15 mouse cellular contexts compared by ENCODE assay signal in the genomic region with DNA sequence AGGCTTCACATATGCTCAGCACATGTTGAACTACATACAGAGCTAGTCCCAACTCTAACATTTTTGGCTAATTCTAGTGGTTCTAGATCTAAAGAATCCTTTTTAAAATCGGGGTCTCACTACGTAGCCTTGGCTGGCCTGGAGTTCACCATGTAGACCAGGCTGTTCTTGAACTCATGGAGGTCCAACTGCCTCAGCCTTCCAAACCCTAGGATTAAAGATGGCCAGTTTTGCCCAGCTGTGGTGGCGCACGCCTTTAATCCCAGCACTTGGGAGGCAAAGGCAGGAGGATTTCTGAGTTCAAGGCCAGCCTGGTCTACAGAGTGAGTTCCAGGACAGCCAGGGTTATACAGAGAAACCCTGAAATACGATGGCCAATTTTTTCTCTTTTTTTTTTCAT. TPM values are rescaled to one million over a fixed set of nuclear protein-coding genes. Genes with fewer than 3 reads are reported as not detected.
DNase-seq lines count a peak whose midpoint lies in the region; ATAC-seq and TF ChIP-seq lines count a peak whose summit lies in the region.
"Not testable (repeated sequence)": the region's sequence is repeated elsewhere in the genome, so short reads cannot be mapped to it uniquely, and the experiment has no call there.
"Had no signal": no experiment of that assay in that cellular context is flagged by ENCODE, and none has a peak within 500 bp of the region (broad histone marks: within the 10 kb centered on the region; RNA-seq: fewer than 3 reads in every experiment).

No protein-coding gene starts in this region.

- H3K4me2 ChIP-seq in embryonic facial prominence, embryonic 12.5 days (replicated peaks) = peak overlapping the region; percentile 73; the same call in 1 of the 2 replicates
- peak overlapping the region; percentile 67 for H3K4me2 ChIP-seq in forebrain, postnatal 0 days (ENCODE audit: low read depth)
- peak overlapping the region; percentile 61 for H3K4me2 ChIP-seq in hindbrain, embryonic 15.5 days
- peak overlapping the region; percentile 91 for H3K4me2 ChIP-seq in liver, embryonic 16.5 days (ENCODE audit: low read depth, low read length)
- H3K4me2 ChIP-seq in midbrain, embryonic 14.5 days (ENCODE audit: low read length) = peak overlapping the region; percentile 68
- H3K4me2 ChIP-seq in neural tube, embryonic 15.5 days = peak overlapping the region; percentile 68

- H3K4me1 ChIP-seq in embryonic facial prominence, embryonic 12.5 days; forebrain, postnatal 0 days (ENCODE audit: insufficient read depth): not testable (repeated sequence)
- H3K4me1 ChIP-seq in hindbrain, embryonic 15.5 days (replicated peaks) = peaks cover 23% of the 10 kb centered on the region
- peaks cover 15% of the 10 kb centered on the region for H3K4me1 ChIP-seq in liver, embryonic 16.5 days (ENCODE audit: control insufficient read depth, low read depth, low read length)
- H3K4me1 ChIP-seq in midbrain, embryonic 14.5 days (ENCODE audit: control insufficient read depth, insufficient read depth, low read length) = peaks cover 12% of the 10 kb centered on the region
- peaks cover 23% of the 10 kb centered on the region for H3K4me1 ChIP-seq in neural tube, embryonic 15.5 days

- ATAC-seq in embryonic facial prominence, embryonic 12.5 days (ENCODE audit: insufficient number of reproducible peaks, insufficient read depth, low FRiP score, low TSS enrichment); forebrain, postnatal 0 days; hindbrain, embryonic 15.5 days (ENCODE audit: low FRiP score, low read depth); liver, embryonic 16.5 days (ENCODE audit: low read depth); midbrain, embryonic 14.5 days (ENCODE audit: low FRiP score, low TSS enrichment); neural tube, embryonic 15.5 days (ENCODE audit: low FRiP score): not testable (repeated sequence)

- 90% methylated on average over 5 of the region's 5 CpGs for WGBS in embryonic facial prominence, embryonic 12.5 days
- WGBS in forebrain, postnatal 0 days = 90% methylated on average over 5 of the region's 5 CpGs
- WGBS in hindbrain, embryonic 15.5 days = 97% methylated on average over 5 of the region's 5 CpGs
- 77% methylated on average over 5 of the region's 5 CpGs for WGBS in liver, embryonic 16.5 days (ENCODE audit: insufficient replicate concordance)
- 95% methylated on average over 5 of the region's 5 CpGs for WGBS in midbrain, embryonic 14.5 days
- WGBS in neural tube, embryonic 15.5 days = 94% methylated on average over 5 of the region's 5 CpGs

- not testable (repeated sequence) for H3K9me3 ChIP-seq in embryonic facial prominence, embryonic 12.5 days; forebrain, postnatal 0 days (ENCODE audit: low read length); hindbrain, embryonic 15.5 days; liver, embryonic 16.5 days (replicated peaks; ENCODE audit: control insufficient read depth, low read length); midbrain, embryonic 14.5 days (ENCODE audit: control insufficient read depth, low read length); neural tube, embryonic 15.5 days (replicated peaks)

- not testable (repeated sequence) for H3K27ac ChIP-seq in embryonic facial prominence, embryonic 12.5 days; forebrain, postnatal 0 days (ENCODE audit: low read depth, low read length); hindbrain, embryonic 15.5 days (replicated peaks); left cerebral cortex, adult 2 months; liver, embryonic 16.5 days (ENCODE audit: low read length); midbrain, embryonic 14.5 days (replicated peaks; ENCODE audit: low read depth, low read length); neural tube, embryonic 15.5 days (replicated peaks)

- not testable (repeated sequence) for H3K36me3 ChIP-seq in embryonic facial prominence, embryonic 12.5 days; forebrain, postnatal 0 days (ENCODE audit: insufficient read depth); hindbrain, embryonic 15.5 days; liver, embryonic 16.5 days (ENCODE audit: control insufficient read depth, insufficient read depth); midbrain, embryonic 14.5 days (ENCODE audit: control insufficient read depth, insufficient read depth, low read length); neural tube, embryonic 15.5 days

- H3K9ac ChIP-seq in embryonic facial prominence, embryonic 12.5 days; forebrain, postnatal 0 days; hindbrain, embryonic 15.5 days; liver, embryonic 16.5 days (ENCODE audit: low read depth, low read length); midbrain, embryonic 14.5 days (replicated peaks; ENCODE audit: low read length); neural tube, embryonic 15.5 days (replicated peaks): not testable (repeated sequence)

- not testable (repeated sequence) for DNase-seq in forebrain, postnatal 0 days; left cerebral cortex, adult 2 months (ENCODE audit: extremely low spot score in 1 of 2, low spot score in 2 of 2); midbrain, embryonic 14.5 days

- not testable (repeated sequence) for H3K4me3 ChIP-seq in embryonic facial prominence, embryonic 12.5 days; liver, embryonic 16.5 days (ENCODE audit: low read depth, low read length); midbrain, embryonic 14.5 days (replicated peaks; ENCODE audit: low read depth, low read length)
- H3K4me3 ChIP-seq in forebrain, postnatal 0 days (ENCODE audit: low read depth, low read length) = peak overlapping the region; percentile 87; the same call in 1 of the 2 replicates
- H3K4me3 ChIP-seq in hindbrain, embryonic 15.5 days = peak overlapping the region; percentile 79
- H3K4me3 ChIP-seq in left cerebral cortex, adult 2 months = peak overlapping the region; percentile 71
- H3K4me3 ChIP-seq in neural tube, embryonic 15.5 days (replicated peaks) = peak overlapping the region; percentile 67; the same call in 1 of the 2 replicates

- TF ChIP-seq CTCF in forebrain, postnatal 0 days (IDR thresholded peaks at IDR 0.05; ENCODE audit: low read depth); left cerebral cortex, adult 2 months (IDR thresholded peaks at IDR 0.05): not testable (repeated sequence)

- intact Hi-C loops in left cerebral cortex, adult 2 months (cut with DNase I) = not testable (repeated sequence)

- not testable (repeated sequence) for H3K27me3 ChIP-seq in embryonic facial prominence, embryonic 12.5 days; forebrain, postnatal 0 days (ENCODE audit: insufficient read depth, low read length); hindbrain, embryonic 15.5 days; liver, embryonic 16.5 days (ENCODE audit: control insufficient read depth, insufficient read depth, low read depth, low read length); midbrain, embryonic 14.5 days (ENCODE audit: control insufficient read depth, insufficient read depth, low read length); neural tube, embryonic 15.5 days (replicated peaks)

RNA-seq across cellular contexts. Expression of a gene that starts 1.6 kb away (rescaled TPM):
- polyA plus RNA-seq in embryonic facial prominence, embryonic 12.5 days (2016; fragmentation: Nextera tagmentation; extraction: Ambion mirVana) = 19.3 and 21.4 TPM in 2 replicates
- total RNA-seq in forebrain, postnatal 0 days (2014; rRNA removed) = 53.2 and 58.1 TPM in 2 replicates
- polyA plus RNA-seq in forebrain, postnatal 0 days (2015; fragmentation: Nextera tagmentation; extraction: Ambion mirVana) = 21.6 and 28.1 TPM in 2 replicates
- polyA plus RNA-seq in hindbrain, embryonic 15.5 days (2015; fragmentation: Nextera tagmentation; extraction: Ambion mirVana) = 28.6 and 30.6 TPM in 2 replicates
- total RNA-seq in left cerebral cortex, adult 2 months (2021) = 100 to 1,000 TPM; 165 to 181 TPM
- 4.5 and 4.8 TPM in 2 replicates for polyA plus RNA-seq in liver, embryonic 16.5 days (2015; fragmentation: Nextera tagmentation; extraction: Ambion mirVana)
- 22.7 and 23.2 TPM in 2 replicates for polyA plus RNA-seq in midbrain, embryonic 14.5 days (2014; fragmentation: Nextera tagmentation; extraction: Ambion mirVana)
- 28.2 and 31.2 TPM in 2 replicates for polyA plus RNA-seq in neural tube, embryonic 15.5 days (2015; fragmentation: Nextera tagmentation; extraction: Ambion mirVana)

RNA-seq across cellular contexts. Expression of a gene that starts 22.5 kb away (rescaled TPM):
- polyA plus RNA-seq in embryonic facial prominence, embryonic 12.5 days (2016; fragmentation: Nextera tagmentation; extraction: Ambion mirVana) = not detected in 2 replicates
- not detected in 2 replicates for total RNA-seq in forebrain, postnatal 0 days (2014; rRNA removed)
- polyA plus RNA-seq in forebrain, postnatal 0 days (2015; fragmentation: Nextera tagmentation; extraction: Ambion mirVana) = not detected in 2 replicates
- not detected in 2 replicates for polyA plus RNA-seq in hindbrain, embryonic 15.5 days (2015; fragmentation: Nextera tagmentation; extraction: Ambion mirVana)
- total RNA-seq in left cerebral cortex, adult 2 months (2021) = not detected
- not detected in 2 replicates for polyA plus RNA-seq in liver, embryonic 16.5 days (2015; fragmentation: Nextera tagmentation; extraction: Ambion mirVana)
- polyA plus RNA-seq in midbrain, embryonic 14.5 days (2014; fragmentation: Nextera tagmentation; extraction: Ambion mirVana) = not detected in 2 replicates
- not detected in 2 replicates for polyA plus RNA-seq in neural tube, embryonic 15.5 days (2015; fragmentation: Nextera tagmentation; extraction: Ambion mirVana)
- total RNA-seq: adrenal gland, adult 8-10 months; gastrocnemius, postnatal 14 days; heart, postnatal 4 days; layer of hippocampus, postnatal 10 days; left cerebral cortex, postnatal 14 days; megakaryocyte progenitor cell, adult 5-6 weeks had no signal
- polyA plus RNA-seq: brain, embryonic 14.5 days; urinary bladder, adult 2 months had no signal

RNA-seq across cellular contexts. Expression of a gene that starts 31.0 kb away (rescaled TPM):
- polyA plus RNA-seq in embryonic facial prominence, embryonic 12.5 days (2016; fragmentation: Nextera tagmentation; extraction: Ambion mirVana) = 14.4 and 15.5 TPM in 2 replicates
- total RNA-seq in forebrain, postnatal 0 days (2014; rRNA removed) = 24.0 and 30.0 TPM in 2 replicates
- polyA plus RNA-seq in forebrain, postnatal 0 days (2015; fragmentation: Nextera tagmentation; extraction: Ambion mirVana) = 24.6 and 31.5 TPM in 2 replicates
- 35.8 and 40.2 TPM in 2 replicates for polyA plus RNA-seq in hindbrain, embryonic 15.5 days (2015; fragmentation: Nextera tagmentation; extraction: Ambion mirVana)
- 10 to 100 TPM; 16.0 to 16.7 TPM for total RNA-seq in left cerebral cortex, adult 2 months (2021)
- 47.5 and 50.6 TPM in 2 replicates for polyA plus RNA-seq in liver, embryonic 16.5 days (2015; fragmentation: Nextera tagmentation; extraction: Ambion mirVana)
- 44.6 and 48.3 TPM in 2 replicates for polyA plus RNA-seq in midbrain, embryonic 14.5 days (2014; fragmentation: Nextera tagmentation; extraction: Ambion mirVana)
- 30.7 and 35.2 TPM in 2 replicates for polyA plus RNA-seq in neural tube, embryonic 15.5 days (2015; fragmentation: Nextera tagmentation; extraction: Ambion mirVana)
